Mouse (Mus musculus) splenic B cell, adult 2 months (primary cell): ENCODE measurements around the gene Hpse.

Source experiments
- DNase-seq: peaks from one replicate; pipeline ENCODE4 v3.0.0-alpha.2; 2011; ENCODE audit warnings: low read depth, low spot score
- H3K27me3 ChIP-seq: 2 replicates; pipeline ENCODE4 v1.6.1; 2012; ENCODE audit warnings: mild to moderate bottlenecking, low read length, moderate library complexity, mixed read lengths; ENCODE audit not compliant: control insufficient read depth, poor library complexity, insufficient read depth, severe bottlenecking
- H3K36me3 ChIP-seq: 2 replicates; pipeline ENCODE4 v1.6.1; 2012; ENCODE audit warnings: mild to moderate bottlenecking, low read length, moderate library complexity, mixed read lengths; ENCODE audit not compliant: control insufficient read depth, poor library complexity, insufficient read depth, severe bottlenecking

Gene Hpse

DNA sequence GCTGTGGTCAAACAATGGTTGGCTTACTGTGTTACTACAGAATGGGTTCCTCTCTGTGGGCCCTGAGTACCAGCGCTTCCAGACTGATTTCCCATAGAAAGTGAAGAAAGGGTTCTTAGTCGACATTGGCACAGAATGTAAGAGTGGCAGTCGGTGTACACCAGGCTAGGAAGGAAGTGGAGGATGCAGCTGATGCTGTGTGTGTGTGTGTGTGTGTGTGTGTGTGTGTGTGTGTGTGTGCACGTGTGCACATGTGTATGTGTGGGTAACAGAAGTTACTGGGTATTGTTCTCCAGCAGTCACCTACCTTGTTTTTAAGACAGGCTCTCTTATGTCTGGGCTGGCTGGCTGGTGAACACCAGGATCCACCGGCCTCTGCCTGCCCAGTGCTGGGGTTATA is 77.2 kb downstream of the Hpse start:
- Histone ChIP-seq H3K27me3 (no peaks in the 10 kb centered on the region), H3K36me3 (no peaks in the 10 kb centered on the region)
- DNase-seq: no peak

GRCm38 (mm10) chr5:100638483-100638882 is 81.0 kb downstream of the Hpse start:
- no peaks in the 10 kb centered on the region for H3K27me3 ChIP-seq
- no peaks in the 10 kb centered on the region for H3K36me3 ChIP-seq
- DNase-seq: no peak

DNA sequence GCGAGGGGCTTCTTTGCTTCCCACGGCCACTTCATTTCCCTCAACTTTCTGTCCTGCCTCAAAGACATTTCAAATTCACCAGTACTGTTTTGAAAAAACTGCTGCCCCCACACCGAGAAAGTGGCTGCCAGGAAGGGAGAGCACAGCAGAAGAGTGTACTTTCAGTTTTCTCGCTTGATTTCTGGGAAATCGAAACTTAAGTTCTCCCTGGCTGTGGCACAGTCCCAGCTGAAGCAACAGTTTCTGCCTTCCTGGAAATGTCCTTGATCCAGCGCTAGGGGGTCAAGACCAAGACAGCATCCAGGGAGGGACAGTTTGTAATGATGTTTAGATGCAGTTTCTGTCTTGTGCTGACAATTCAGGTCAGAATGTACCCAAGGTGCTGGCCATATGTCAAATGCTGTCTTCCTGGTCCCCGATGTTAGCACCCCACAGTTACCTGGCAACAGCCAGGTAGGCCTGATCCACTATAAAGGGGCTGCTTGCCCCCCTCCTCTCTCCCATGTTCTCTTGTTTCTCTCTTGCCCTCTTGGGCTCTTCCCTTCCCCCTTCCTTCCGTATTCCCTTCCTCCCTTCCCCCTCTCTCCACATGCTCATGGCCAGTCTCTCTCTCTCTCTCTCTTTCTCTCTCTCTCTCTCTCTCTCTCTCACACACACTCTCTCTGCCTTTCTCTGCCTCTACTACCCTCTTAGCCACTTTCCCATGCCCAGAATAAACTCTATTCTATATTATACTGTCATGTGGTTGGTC is 82.5 kb downstream of the Hpse start:
- no peaks in the 10 kb centered on the region for H3K27me3 ChIP-seq
- DNase-seq: peak; percentile 37
- H3K36me3 ChIP-seq: no peaks in the 10 kb centered on the region

- DNase-seq: no peak
- Histone ChIP-seq H3K36me3 (no peaks in the 10 kb centered on the region), H3K27me3 (no peaks in the 10 kb centered on the region)
These were observed 83.6 kb downstream of the Hpse start for GRCm38 (mm10) chr5:100635908-100636307.

DNA sequence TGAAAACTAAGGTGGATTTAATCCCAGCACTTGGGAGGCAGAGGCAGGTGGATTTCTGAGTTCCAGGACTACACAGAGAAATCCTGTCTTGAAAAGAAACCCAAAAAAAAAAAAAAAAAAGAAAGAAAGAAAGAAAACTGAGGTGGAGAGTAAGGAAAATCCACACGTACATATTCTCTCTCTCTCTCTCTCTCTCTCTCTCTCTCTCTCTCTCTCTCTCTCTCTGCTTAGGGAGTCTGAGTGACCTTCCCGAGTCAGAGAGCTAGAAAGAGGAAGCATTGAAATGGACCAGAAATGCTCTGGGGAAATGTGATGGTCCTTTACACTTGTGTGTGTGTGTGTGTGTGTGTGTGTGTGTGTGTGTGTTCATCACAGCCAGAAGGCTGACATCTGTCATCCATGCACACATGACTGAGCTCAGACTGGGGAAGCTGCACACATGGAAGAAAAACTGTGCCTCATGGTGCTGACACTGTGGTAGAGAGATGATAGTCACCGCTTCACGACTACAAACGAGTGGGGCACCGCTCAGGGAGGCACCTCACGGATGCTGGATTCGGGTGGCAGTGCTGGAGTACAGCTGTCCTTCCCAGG is 84.5 kb downstream of the Hpse start:
- H3K36me3 ChIP-seq: no peaks in the 10 kb centered on the region
- peak; percentile 76 for DNase-seq
- H3K27me3 ChIP-seq: no peaks in the 10 kb centered on the region

DNA sequence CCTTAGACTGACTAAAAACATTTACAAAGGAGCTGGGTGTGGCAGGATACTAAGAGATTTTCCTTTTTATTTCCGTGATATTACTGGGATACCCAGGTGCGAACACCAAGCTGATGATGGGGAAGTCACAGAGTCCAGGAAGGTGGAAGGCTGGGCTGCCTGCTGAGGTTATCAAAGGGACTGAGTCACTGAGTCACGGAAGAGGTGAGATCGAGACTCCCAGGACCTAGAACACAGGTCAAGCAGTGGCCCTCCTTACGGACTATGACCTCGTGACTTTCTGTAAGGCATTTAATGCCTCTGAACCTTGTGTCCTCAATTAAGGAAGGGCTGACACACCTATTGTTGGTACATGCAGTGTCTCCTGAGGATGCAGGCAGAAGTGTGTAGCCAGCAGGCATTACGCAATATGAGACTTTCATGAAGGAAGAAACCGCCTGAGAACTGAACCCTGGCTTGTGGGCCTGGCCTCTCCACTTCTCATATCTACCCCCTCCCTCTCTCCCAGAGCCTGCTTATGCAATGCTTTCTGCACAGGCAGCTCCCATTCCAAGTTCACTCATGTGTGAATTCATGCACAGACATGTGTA is 86.9 kb downstream of the Hpse start:
- Histone ChIP-seq H3K27me3 (no peaks in the 10 kb centered on the region), H3K36me3 (no peaks in the 10 kb centered on the region)
- no peak for DNase-seq
